Mouse (Mus musculus) liver, adult 2 months (tissue): ENCODE results near the gene Sh3pxd2b.

Experiments used
- CTCF ChIP-seq: fragments of 200-500 bp; IDR thresholded peaks from 2 replicates; pipeline ENCODE4 v1.5.1; 2011; ENCODE audit warnings: low read depth, low read length, control low read depth
- POLR2A ChIP-seq: fragments of 200-500 bp; IDR thresholded peaks from 2 replicates; pipeline ENCODE4 v1.6.1; 2011; ENCODE audit warnings: low read length, control low read depth; ENCODE audit not compliant: insufficient read depth; ENCODE audit errors: extremely low read depth

DNA sequence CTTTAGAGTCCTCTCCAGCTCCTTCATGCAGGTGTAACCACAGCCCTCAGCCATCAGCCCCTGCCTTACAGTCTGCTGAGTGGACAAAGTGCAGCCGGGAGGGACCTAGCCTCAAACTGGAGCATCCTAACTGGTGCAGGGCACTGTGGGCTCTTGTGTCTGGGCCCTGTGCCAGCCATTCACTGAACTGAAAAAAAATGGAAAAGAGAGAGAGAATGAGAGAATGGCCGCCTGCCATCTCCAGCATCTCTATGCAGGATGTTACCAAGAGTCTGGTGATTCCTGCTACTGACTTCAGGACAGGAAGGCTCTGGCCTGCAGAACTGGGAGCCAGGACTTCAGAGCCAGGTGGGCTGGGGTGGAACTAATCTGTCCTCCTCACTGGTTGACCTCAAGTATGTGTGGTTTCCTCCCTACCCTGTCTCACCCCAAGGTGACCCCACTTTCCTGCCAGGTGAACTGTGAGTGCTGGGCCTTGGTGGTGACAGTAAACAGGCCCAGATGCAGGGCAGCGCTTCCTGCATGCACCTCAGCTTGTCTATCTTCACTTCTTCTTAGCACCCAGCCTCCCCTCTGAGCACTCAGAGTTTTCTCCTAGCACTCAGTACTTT is 16.1 kb downstream of the Sh3pxd2b start:
- TF ChIP-seq CTCF (no peak), POLR2A (no peak)
